Mouse (Mus musculus): ENCODE data around the gene Stoml2. TPM values are rescaled to one million over a fixed set of nuclear protein-coding genes. Genes with fewer than 3 reads are reported as not detected.

Gene Stoml2
- total RNA-seq (2021), result 100 to 1,000 TPM; 101 TPM
- long read RNA-seq, transcript Stoml2-201 (10 exons, 1,874 nt), result major isoform, 110 of 158 reads
- long read RNA-seq, partial matches to known transcripts, result 14 of 158 reads
- long read RNA-seq, other reads (novel, unspliced or antisense), result 34 of 158 reads

DNA sequence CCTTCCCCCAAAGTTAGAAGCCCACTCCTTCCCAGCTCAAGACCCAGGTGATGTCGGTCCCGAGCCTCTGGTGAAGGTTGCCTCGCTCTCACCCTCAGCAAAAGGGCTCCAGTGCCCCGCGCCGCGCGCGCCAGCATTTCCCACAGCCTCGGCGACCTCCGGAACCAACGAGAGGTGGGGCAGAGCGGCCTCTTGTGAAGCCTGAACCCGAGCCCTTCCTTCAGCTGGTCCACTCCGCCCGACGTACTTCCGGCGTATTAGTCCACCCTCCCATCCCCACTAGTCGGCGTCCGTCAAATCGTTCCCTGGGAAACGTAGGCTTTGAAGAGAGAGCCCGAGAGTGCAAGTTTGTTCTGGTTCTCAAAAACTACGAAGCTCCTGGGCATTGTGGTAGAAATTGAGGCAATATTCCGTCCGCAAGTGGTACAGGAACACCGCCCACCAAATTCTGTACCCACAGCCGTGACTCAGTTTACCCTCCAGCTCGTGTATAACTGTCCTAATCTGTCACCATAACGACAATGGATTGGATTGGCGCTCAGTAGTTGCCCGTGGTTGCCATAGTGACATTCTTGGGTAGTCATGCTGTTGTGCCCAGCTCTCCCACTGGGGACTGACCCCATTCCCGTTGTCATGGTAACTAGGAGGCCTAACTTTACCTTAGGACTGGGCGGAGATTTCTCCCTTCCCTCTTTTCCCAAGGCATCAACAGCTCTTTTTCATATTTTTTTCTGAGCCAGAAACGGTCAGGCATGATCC lies at the start of gene Stoml2:
Gene Stoml2 (minus strand): TSS at position 474 of the 759 bp plus-strand sequence.
- DNase-seq (ENCODE audit: low spot score in 2 of 2), result peak; percentile 90 to 92

DNA sequence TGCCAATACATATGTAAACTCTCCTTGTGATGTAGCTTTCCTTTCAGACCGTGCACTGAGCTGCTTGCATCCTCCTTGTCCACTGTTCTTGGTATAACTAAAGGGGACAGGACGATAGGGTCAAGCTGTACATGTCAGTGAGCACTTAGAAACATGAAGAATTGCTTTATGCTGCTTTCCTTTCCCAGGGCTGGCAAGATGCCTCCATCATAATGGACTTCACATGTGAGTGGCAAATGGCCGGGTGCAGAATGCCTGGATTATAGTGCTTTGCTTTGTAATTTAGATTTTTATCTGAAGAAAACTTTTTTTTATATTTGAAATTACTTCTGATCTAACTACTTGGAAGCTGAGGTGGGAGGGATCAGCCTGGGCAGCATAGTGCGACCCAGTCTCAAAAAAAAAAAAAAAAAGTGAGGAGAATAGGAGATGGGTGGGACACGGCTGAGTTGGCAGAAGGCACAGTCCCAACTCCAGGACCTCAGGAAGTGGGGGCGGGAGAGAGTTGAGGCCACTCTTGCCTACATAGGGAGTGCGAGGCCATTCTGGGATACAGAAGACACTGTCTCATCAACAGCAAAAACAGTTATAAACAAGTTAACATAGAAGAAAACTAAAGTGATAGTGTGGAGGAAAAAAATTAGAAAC lies 46.7 kb upstream of the Stoml2 start:
- no peak for DNase-seq (ENCODE audit: low spot score in 2 of 2)

DNA sequence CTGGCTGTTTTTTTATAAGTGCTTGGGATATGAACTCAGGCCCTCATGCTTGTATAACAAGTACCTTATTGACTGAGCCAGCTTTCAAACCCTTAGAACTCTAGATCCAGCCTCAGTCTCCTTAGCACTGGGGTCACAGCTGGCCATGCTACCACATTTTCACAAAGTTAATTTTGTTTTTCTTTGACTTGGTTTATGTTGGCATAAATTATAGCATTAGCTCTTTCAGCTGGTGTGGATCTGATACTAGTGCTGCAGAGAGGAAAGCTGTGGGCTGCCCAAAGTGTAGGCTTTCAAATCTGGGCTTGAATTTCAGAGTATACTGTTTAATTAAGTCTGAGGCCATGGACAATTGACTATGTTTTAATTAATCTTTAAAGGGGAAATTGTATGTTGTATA lies 43.4 kb upstream of the Stoml2 start:
- DNase-seq (ENCODE audit: low spot score in 2 of 2), result no peak

GRCm38 (mm10) chr4:43065471-43065870 lies 34.0 kb upstream of the Stoml2 start:
- DNase-seq (ENCODE audit: low spot score in 2 of 2), result no peak

DNA sequence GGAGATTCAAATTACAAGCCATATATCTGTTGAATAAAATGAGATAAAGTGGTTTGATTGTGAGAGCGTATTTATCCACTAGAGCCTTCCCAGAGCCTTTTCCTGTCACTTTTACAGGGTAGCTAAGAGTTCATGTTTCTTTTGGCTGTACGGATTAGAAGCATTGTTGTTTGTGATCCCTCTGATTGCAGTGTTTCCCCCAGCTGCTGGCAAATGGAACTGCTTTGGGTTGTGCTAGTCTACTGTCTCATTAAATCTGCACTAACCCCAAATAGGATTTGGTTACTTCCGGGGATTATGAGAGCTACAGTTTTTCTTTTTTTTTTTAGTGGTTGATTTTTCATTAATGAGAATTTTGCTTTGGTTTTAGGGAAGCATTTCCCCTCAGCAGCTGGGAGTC lies 28.8 kb upstream of the Stoml2 start:
- no peak for DNase-seq (ENCODE audit: low spot score in 2 of 2)

- no peak for DNase-seq (ENCODE audit: low spot score in 2 of 2)
Observed at GRCm38 (mm10) chr4:43059697-43060096, 28.2 kb upstream of the Stoml2 start.

DNA sequence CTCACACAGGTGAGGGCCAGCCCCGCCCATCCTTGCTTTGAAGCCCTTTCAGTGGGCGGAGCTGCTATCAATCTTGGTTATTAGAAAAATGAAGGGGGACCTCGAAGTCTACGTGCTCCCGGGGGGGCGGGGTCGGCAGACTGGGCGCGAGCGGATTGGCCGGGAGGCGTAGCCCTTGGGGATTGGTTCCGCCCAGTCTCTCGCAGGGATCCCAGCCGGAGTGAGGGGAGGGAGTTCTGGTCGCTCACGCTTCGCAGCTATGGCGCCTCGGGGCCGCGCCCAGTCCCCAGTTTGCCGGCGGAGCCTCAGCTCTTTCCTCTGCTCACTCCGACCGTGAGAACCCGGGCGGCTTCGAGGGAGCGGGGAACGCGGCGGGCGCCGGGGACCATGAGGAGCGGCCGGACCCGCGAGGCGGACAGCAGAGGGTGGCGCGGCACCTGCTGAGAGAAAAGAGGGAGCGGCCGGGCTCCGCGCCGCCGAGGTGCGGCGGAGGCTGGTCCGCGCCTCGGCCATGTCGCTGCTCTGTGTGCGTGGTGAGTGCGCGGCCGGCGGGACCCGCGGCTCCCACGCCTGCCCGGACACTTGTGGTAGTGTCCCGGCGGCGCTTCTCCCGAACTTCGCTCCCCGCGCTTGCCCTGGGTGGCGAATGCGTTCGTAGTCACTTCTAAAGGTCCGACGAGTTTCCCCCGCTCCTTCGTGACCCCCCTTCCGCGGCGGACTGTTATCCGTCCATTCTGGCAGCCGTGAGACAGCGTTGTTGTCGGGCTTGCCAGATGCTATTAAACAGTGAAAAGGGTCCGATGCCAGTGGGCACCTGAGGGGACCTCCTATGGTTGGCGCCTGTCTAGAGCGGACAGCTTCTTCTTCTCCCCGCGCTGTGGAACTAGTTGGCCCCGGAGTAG lies 27.5 kb upstream of the Stoml2 start, which contains the start of gene Unc13b:
Gene Unc13b (plus strand): TSS at position 201 of the 902 bp plus-strand sequence.
- peak; percentile 90 to 94 for DNase-seq (ENCODE audit: low spot score in 2 of 2)

GRCm38 (mm10) chr4:43058392-43058752 lies 26.9 kb upstream of the Stoml2 start:
- no peak for DNase-seq (ENCODE audit: low spot score in 2 of 2)

DNA sequence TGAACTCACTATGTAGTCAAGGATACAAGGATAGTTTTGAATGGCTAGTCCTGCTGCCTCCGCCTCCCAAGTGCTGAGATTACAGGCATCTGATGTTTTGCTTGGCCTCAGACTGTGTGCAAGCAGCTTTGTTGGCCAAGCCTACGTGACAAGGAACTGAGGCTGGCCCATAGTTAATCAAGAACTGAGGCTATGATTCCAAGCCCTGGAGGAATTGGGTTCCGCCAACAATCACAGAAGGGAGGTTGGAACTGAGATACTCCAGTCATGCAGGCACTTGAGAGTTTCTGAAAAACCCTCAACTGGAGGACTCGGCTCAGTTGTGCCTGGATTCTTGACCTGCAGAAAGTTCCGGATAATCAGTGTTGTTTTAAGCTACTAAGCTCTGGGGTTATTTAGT lies 26.1 kb upstream of the Stoml2 start:
- DNase-seq (ENCODE audit: low spot score in 2 of 2), result no peak

GRCm38 (mm10) chr4:43052627-43053026 lies 21.1 kb upstream of the Stoml2 start:
- DNase-seq (ENCODE audit: low spot score in 2 of 2), result no peak

DNA sequence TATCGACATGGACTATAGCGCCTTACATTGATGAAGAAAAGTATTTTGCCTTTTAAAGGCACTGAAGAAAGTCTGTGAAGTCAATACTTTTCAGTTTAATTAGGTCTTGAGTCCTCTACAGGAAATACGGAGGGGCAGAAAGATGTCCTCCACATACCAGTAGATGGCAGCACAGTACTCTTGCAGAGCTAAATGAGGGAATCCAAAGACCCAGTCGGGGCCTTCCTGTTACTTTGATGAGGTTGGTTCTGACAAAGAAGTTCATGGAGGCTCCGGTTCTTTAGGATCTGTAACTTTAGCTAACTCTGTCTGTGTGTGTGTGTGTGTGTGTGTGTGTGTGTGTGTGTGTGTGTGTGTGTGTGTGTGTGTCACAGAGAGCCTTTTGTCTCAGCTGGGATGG lies 15.7 kb upstream of the Stoml2 start:
- DNase-seq (ENCODE audit: low spot score in 2 of 2), result peak; percentile 71 to 79

- no peak for DNase-seq (ENCODE audit: low spot score in 2 of 2)
Observed at GRCm38 (mm10) chr4:43046607-43047006, 15.1 kb upstream of the Stoml2 start.

GRCm38 (mm10) chr4:43045659-43046302 lies 14.3 kb upstream of the Stoml2 start, which contains the start of gene Fam214b:
Fam214b (minus strand) TSS chr4:43046220.
- peak; percentile 95 to 96 for DNase-seq (ENCODE audit: low spot score in 2 of 2)

- peak in 1 of 2 experiments; percentile 44 for DNase-seq (ENCODE audit: low spot score in 2 of 2)
Observed at GRCm38 (mm10) chr4:43045285-43045658, 13.8 kb upstream of the Stoml2 start.

DNA sequence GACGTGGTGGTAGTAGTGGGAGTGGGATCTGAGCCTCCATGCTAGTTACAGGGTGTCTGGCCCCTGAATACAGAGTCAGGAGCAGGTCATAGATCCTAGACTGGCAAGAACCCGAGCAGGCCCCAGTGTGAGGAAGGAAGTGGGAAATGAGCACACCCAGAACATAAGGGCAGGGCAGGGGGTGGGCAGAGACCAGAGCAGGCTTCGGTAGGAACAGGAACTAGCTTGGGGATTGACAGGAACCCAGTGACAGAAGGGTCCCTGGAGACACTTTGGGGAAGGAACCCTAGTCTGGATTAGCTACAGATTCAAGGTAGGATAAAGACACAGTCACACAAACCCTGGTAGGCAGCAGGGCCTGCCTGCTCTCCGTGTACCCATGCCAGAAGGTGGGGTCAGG lies 13.2 kb upstream of the Stoml2 start:
- DNase-seq (ENCODE audit: low spot score in 2 of 2), result no peak

DNA sequence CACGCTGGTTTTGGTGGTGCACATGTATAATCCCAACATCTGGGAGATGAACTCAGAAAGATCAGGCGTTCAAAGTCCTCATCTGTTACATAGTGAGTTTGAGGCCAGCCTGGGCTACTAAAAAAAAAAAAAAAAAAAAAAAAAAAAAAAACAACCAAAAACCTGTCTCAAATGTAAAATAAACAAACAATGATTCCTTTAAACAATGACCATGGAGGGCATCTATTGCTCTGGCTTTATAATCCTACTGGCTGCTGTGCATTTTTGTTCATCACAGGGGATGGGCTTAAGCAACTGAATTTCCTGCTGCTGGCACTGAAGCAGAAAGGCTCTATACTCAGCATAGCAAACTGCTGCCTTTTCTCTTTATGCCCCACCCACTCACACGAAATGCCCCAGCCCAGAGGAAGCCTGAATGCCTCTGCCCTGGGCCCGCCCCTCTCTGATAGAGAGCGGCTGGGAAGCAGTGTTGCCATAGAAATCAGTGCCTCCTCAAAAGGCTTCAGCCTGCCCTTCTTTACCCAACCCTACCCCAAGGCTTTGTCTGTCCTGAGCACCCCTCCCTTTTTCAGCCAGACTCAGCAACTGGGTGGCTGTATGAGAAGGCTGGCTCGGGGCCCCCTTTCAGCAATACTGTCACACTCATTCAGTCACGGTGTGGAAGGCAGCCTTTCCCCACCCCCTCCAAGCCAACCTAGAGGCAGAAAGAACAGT lies 12.3 kb upstream of the Stoml2 start:
- DNase-seq (ENCODE audit: low spot score in 2 of 2), result peak; percentile 48 to 64

- no peak for DNase-seq (ENCODE audit: low spot score in 2 of 2)
Observed at GRCm38 (mm10) chr4:43040881-43041547, 9.5 kb upstream of the Stoml2 start.

DNA sequence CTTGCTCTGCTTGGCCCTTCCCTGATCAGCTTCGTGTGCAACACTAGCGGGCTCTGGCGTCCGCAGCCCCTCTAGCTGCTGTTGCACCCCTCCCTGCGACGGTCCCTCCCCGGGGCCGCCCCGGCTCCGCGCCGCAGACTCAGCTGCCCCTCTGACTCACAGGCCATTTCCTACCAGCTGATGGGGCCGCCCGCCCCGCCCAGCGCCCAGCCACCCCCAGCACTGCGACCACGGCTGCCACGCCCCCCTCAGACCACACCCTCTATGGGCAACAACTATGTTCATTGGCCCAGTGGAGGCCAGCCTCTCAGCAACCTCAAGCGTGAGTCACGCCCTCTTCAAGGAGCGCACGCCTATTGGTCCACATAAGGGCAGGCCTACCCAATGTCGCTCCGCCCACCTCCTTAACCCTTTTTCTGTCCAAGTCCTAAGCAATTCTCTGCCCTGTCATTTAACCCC lies 8.6 kb upstream of the Stoml2 start:
- peak; percentile 88 to 93 for DNase-seq (ENCODE audit: low spot score in 2 of 2)

- DNase-seq (ENCODE audit: low spot score in 2 of 2), result peak in 1 of 2 experiments; percentile 31
Observed at GRCm38 (mm10) chr4:43039609-43040008, 8.1 kb upstream of the Stoml2 start.

Measured in layer of hippocampus, postnatal 10 days (tissue).